Mouse (Mus musculus) midbrain, embryonic 16.5 days (tissue): Measurements from ENCODE around the gene Arhgap23. TPM values are rescaled to one million over a fixed set of nuclear protein-coding genes. Genes with fewer than 3 reads are reported as not detected.

ENCODE experiments used
- ATAC-seq: fragments of 200-750 bp; cut with Nextera tagmentation; 2 replicates; pipeline ENCODE4 v1.8.0; 2017; ENCODE audit warnings: moderate TSS enrichment
- H3K27ac ChIP-seq: fragments of 300-500 bp; sonication (generic); 2 replicates; pipeline ENCODE4 v1.5.1; 2014; ENCODE audit warnings: mild to moderate bottlenecking, low read length, mixed read lengths
- H3K27me3 ChIP-seq: fragments of 300-500 bp; sonication (generic); 2 replicates; pipeline ENCODE4 v1.6.1; 2014; ENCODE audit warnings: low read depth, low read length, mixed read lengths; ENCODE audit not compliant: control insufficient read depth, insufficient read depth
- H3K36me3 ChIP-seq: fragments of 300-500 bp; sonication (generic); 2 replicates; pipeline ENCODE4 v1.6.1; 2014; ENCODE audit warnings: mild to moderate bottlenecking, low read length, moderate library complexity, mixed read lengths; ENCODE audit not compliant: control insufficient read depth, insufficient read depth
- H3K4me1 ChIP-seq: fragments of 300-500 bp; sonication (generic); 2 replicates; pipeline ENCODE4 v1.6.1; 2014; ENCODE audit warnings: mild to moderate bottlenecking, low read length, mixed read lengths; ENCODE audit not compliant: control insufficient read depth, insufficient read depth
- H3K4me2 ChIP-seq: fragments of 300-500 bp; sonication (generic); 2 replicates; pipeline ENCODE4 v1.6.1; 2014; ENCODE audit warnings: mild to moderate bottlenecking, low read length, mixed read lengths
- H3K4me3 ChIP-seq: fragments of 300-500 bp; sonication (generic); 2 replicates; pipeline ENCODE4 v1.5.1; 2014; ENCODE audit warnings: low read depth, mild to moderate bottlenecking, low read length, moderate library complexity, mixed read lengths
- H3K9ac ChIP-seq: fragments of 300-500 bp; sonication (generic); 2 replicates; pipeline ENCODE4 v1.6.1; 2014; ENCODE audit warnings: low read depth, low read length, mixed read lengths
- H3K9me3 ChIP-seq: fragments of 300-500 bp; sonication (generic); replicated peaks from 2 replicates; pipeline ENCODE4 v1.6.1; 2014; ENCODE audit warnings: mild to moderate bottlenecking, low read length, mixed read lengths; ENCODE audit not compliant: control insufficient read depth, poor library complexity, severe bottlenecking
- WGBS: fragments of 180-500 bp; shearing (Covaris S2); extraction: QIAGEN DNeasy Blood & Tissue Kit; methylation state at CpG from one replicate; pipeline ENCODE4 v1.1.7; 2014; 5-methylcytosine and 5-hydroxymethylcytosine counted together
- polyA plus RNA-seq: library from polyadenylated mRNA; unstranded; fragments of >200 nt; fragmentation: Nextera tagmentation; extraction: Ambion mirVana; gene quantifications from 2 replicates; pipeline ENCODE4 v1.2.1, GENCODE M21; 2015

Gene Arhgap23
- polyA plus RNA-seq, 1 experiment from 2014 or later = 8.6 TPM

- no peak for ATAC-seq
- Histone ChIP-seq H3K9ac (no peak overlapping the region), H3K4me1 (peaks cover 10% of the 10 kb centered on the region), H3K27ac (no peak overlapping the region), H3K36me3 (no peaks in the 10 kb centered on the region), H3K4me2 (no peak overlapping the region), H3K27me3 (peaks cover 2% of the 10 kb centered on the region; the same call in 1 of the 2 replicates), H3K9me3 (no peaks in the 10 kb centered on the region), H3K4me3 (no peak overlapping the region)
- WGBS = 42% methylated on average over 10 of the region's 10 CpGs
Measured at GRCm38 (mm10) chr11:97412808-97413347, 2.5 kb upstream of the Arhgap23 start.

- ATAC-seq = 0 out of 2 replicates have a peak, but pooled peaks have one; percentile 15
- Histone ChIP-seq H3K27me3 (peaks cover 2% of the 10 kb centered on the region; the same call in 1 of the 2 replicates), H3K4me3 (peak overlapping the region; percentile 37), H3K36me3 (no peaks in the 10 kb centered on the region), H3K4me2 (peak overlapping the region; percentile 52), H3K4me1 (peaks cover 8% of the 10 kb centered on the region), H3K9ac (peak overlapping the region; percentile 53), H3K27ac (peak overlapping the region; percentile 22; the same call in 1 of the 2 replicates), H3K9me3 (no peaks in the 10 kb centered on the region)
- 3% methylated on average over 43 of the region's 49 CpGs for WGBS
Measured at GRCm38 (mm10) chr11:97415712-97416636, 641 bp downstream of the Arhgap23 start.

- 10% methylated on average over 5 of the region's 5 CpGs for WGBS
- Histone ChIP-seq H3K27me3 (peaks cover 2% of the 10 kb centered on the region; the same call in 1 of the 2 replicates), H3K4me2 (no peak overlapping the region), H3K27ac (no peak overlapping the region), H3K9me3 (no peaks in the 10 kb centered on the region), H3K4me3 (no peak overlapping the region), H3K36me3 (no peaks in the 10 kb centered on the region), H3K4me1 (peaks cover 8% of the 10 kb centered on the region), H3K9ac (no peak overlapping the region)
- no peak for ATAC-seq
Measured at GRCm38 (mm10) chr11:97416637-97417035, 1.3 kb downstream of the Arhgap23 start.

GRCm38 (mm10) chr11:97418834-97419539, 3.7 kb downstream of the Arhgap23 start:
- no peak overlapping the region for H3K4me2 ChIP-seq
- no peak for ATAC-seq
- no peak overlapping the region; the same call in 1 of the 2 replicates for H3K9ac ChIP-seq
- H3K36me3 ChIP-seq = no peaks in the 10 kb centered on the region
- H3K27ac ChIP-seq = no peak overlapping the region
- H3K27me3 ChIP-seq = peaks cover 2% of the 10 kb centered on the region; the same call in 1 of the 2 replicates
- H3K4me3 ChIP-seq = no peak overlapping the region
- H3K4me1 ChIP-seq = peaks cover 8% of the 10 kb centered on the region
- WGBS = 63% methylated on average over 14 of the region's 14 CpGs
- H3K9me3 ChIP-seq = no peaks in the 10 kb centered on the region

GRCm38 (mm10) chr11:97419540-97419900, 4.2 kb downstream of the Arhgap23 start:
- peak overlapping the region; percentile 16; the same call in 1 of the 2 replicates for H3K9ac ChIP-seq
- no peak for ATAC-seq
- 77% methylated on average over 5 of the region's 5 CpGs for WGBS

GRCm38 (mm10) chr11:97422507-97422906, 7.2 kb downstream of the Arhgap23 start:
- Histone ChIP-seq H3K9ac (no peak overlapping the region), H3K4me1 (peaks cover 3% of the 10 kb centered on the region; the same call in 1 of the 2 replicates), H3K27ac (0 out of 2 replicates have a peak overlapping the region, but pooled peaks have one; percentile 34), H3K9me3 (no peaks in the 10 kb centered on the region), H3K4me2 (no peak overlapping the region), H3K27me3 (no peaks in the 10 kb centered on the region), H3K36me3 (no peaks in the 10 kb centered on the region), H3K4me3 (no peak overlapping the region)
- WGBS = 41% methylated on average over 4 of the region's 4 CpGs
- ATAC-seq = no peak

More at GRCm38 (mm10) chr11:97419540-97419900, 4.2 kb downstream of the Arhgap23 start:
- Histone ChIP-seq H3K27me3 (peaks cover 2% of the 10 kb centered on the region; the same call in 1 of the 2 replicates), H3K4me2 (no peak overlapping the region), H3K4me1 (peaks cover 8% of the 10 kb centered on the region), H3K36me3 (no peaks in the 10 kb centered on the region), H3K9me3 (no peaks in the 10 kb centered on the region), H3K27ac (no peak overlapping the region), H3K4me3 (no peak overlapping the region)

GRCm38 (mm10) chr11:97424092-97424692, 8.9 kb downstream of the Arhgap23 start:
- Histone ChIP-seq H3K27me3 (no peaks in the 10 kb centered on the region), H3K4me1 (peaks cover 13% of the 10 kb centered on the region), H3K36me3 (no peaks in the 10 kb centered on the region), H3K4me3 (no peak overlapping the region), H3K27ac (no peak overlapping the region), H3K9me3 (no peaks in the 10 kb centered on the region), H3K4me2 (no peak overlapping the region), H3K9ac (no peak overlapping the region)
- ATAC-seq = no peak
- 63% methylated on average over 5 of the region's 5 CpGs for WGBS

- Histone ChIP-seq H3K4me2 (no peak overlapping the region), H3K4me1 (peaks cover 13% of the 10 kb centered on the region), H3K9me3 (no peaks in the 10 kb centered on the region), H3K4me3 (no peak overlapping the region), H3K9ac (no peak overlapping the region), H3K36me3 (no peaks in the 10 kb centered on the region), H3K27me3 (no peaks in the 10 kb centered on the region), H3K27ac (no peak overlapping the region)
- no peak for ATAC-seq
- WGBS = 63% methylated on average over 3 of the region's 3 CpGs
Measured at GRCm38 (mm10) chr11:97424802-97425201, 9.5 kb downstream of the Arhgap23 start.
